Mouse (Mus musculus): ENCODE measurements around the gene Icam1.

- TF ChIP-seq CTCF (conservative IDR thresholded peaks at IDR 0.05; ENCODE audit: low read length), result no peak
- TF ChIP-seq POU5F1 (IDR thresholded peaks at IDR 0.05; ENCODE audit: borderline replicate concordance, low read length), result no peak
Observed at GRCm38 (mm10) chr9:20966008-20966407, 49.8 kb upstream of the Icam1 start.

Data from E14TG2a.4 (cell line).